ENCODE assay signal across 8 mouse cellular contexts in the genomic region with DNA sequence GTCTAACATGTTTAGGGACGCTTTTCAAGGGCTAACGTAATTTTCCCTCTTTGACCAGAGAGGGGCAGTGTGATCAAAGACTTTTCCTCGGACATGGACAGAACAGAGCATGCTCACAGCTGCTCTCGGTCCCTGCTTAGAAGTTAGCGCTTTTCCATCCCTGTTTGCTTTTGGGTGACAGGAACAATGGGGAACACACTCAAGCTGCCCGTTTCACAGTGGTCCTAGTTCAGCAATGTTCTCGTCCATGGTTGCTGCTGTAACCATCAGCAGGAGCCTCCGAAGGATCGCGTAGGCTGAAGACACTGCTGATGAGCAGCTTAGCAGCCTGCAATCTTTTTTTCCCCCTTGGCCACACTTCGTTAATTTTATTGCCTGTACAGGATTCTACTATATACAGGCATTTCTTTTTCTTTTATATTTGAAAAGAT.
DNase-seq lines count a peak whose midpoint lies in the region; ATAC-seq and TF ChIP-seq lines count a peak whose summit lies in the region.

No protein-coding gene starts in this region.

- DNase-seq in Muller cell, postnatal 12 days (ENCODE audit: inconsistent ontology term): peak; percentile 63
- peak; percentile 24 to 45 for DNase-seq in cerebellum, postnatal 25 days
- DNase-seq in gastrocnemius, adult 18-20 months (ENCODE audit: low spot score): peak; percentile 45
- peak; percentile 71 for DNase-seq in hindlimb bud, embryonic 11.5 days (ENCODE audit: extremely low spot score, low read depth, low spot score)
- DNase-seq in left cerebral cortex, adult 2 months (ENCODE audit: extremely low spot score in 1 of 2, low spot score in 2 of 2): peak; percentile 54 to 64
- peak; percentile 43 for DNase-seq in lung, postnatal 25 days (ENCODE audit: low spot score)
- DNase-seq in right cerebral cortex, postnatal 10 days (ENCODE audit: low spot score in 2 of 2): peak; percentile 73 to 78

- TF ChIP-seq CTCF in left cerebral cortex, adult 2 months (IDR thresholded peaks at IDR 0.05): peak; percentile 71

- intact Hi-C loops in left cerebral cortex, adult 2 months (cut with DNase I): loop anchor here (1.0 to 5.0 kb wide), 3 partner anchors 414 to 477 kb away; no protein-coding TSS in a partner anchor

- no peak for ATAC-seq in erythroid progenitor cell, adult 5-6 weeks (replicated peaks; ENCODE audit: low FRiP score, poor library complexity, severe bottlenecking)

- peak overlapping the region; percentile 42 for H3K4me3 ChIP-seq in left cerebral cortex, adult 2 months

- H3K27ac ChIP-seq in left cerebral cortex, adult 2 months: no peak overlapping the region
